Mouse (Mus musculus) MEL (cell line): Measurements from ENCODE around the gene Gm29797. TPM values are rescaled to one million over a fixed set of nuclear protein-coding genes. Genes with fewer than 3 reads are reported as not detected.

Experiments used
- DNase-seq: peaks from one replicate; pipeline ENCODE4 v3.0.0; 2011; ENCODE audit warnings: low read depth, low spot score
- H3K27ac ChIP-seq: 2 replicates; pipeline ENCODE4 v1.5.1; 2012; ENCODE audit warnings: low read depth, mild to moderate bottlenecking, control low read depth, low read length, moderate library complexity; ENCODE audit not compliant: control insufficient read depth
- H3K27me3 ChIP-seq, 2 experiments: fragments of 150-350 bp in 1 of 2; sonication (generic) in 1 of 2; 2 replicates each; pipeline ENCODE4 v1.6.1; 2012; ENCODE audit warnings: low read length in 2 of 2, mild to moderate bottlenecking in 2 of 2, improper control_type of control experiment in 1 of 2, moderate library complexity in 1 of 2; ENCODE audit not compliant: insufficient read depth in 2 of 2, control insufficient read depth in 1 of 2
- H3K36me3 ChIP-seq, 2 experiments: 2 replicates each; pipeline ENCODE4 v1.6.1; 2012 to 2014; ENCODE audit warnings: low read length in 2 of 2, improper control_type of control experiment in 1 of 2, inconsistent platforms in 1 of 2, mild to moderate bottlenecking in 1 of 2; ENCODE audit not compliant: insufficient read depth in 2 of 2, control insufficient read depth in 1 of 2
- H3K4me1 ChIP-seq, 2 experiments: fragments of 150-350 bp in 1 of 2; sonication (generic) in 1 of 2; 2 replicates each; pipeline ENCODE4 v1.6.1; 2012; ENCODE audit warnings: low read length in 2 of 2, improper control_type of control experiment in 1 of 2, mild to moderate bottlenecking in 1 of 2; ENCODE audit not compliant: insufficient read depth in 2 of 2, control insufficient read depth in 1 of 2
- H3K4me3 ChIP-seq, 2 experiments: fragments of 150-350 bp in 1 of 2; sonication (generic) in 1 of 2; 2 replicates each; pipeline ENCODE4 v1.5.1; 2012; ENCODE audit warnings: low read depth in 2 of 2, low read length in 2 of 2, mild to moderate bottlenecking in 2 of 2, moderate library complexity in 2 of 2, control low read depth in 1 of 2, improper control_type of control experiment in 1 of 2; ENCODE audit not compliant: control insufficient read depth in 1 of 2, insufficient read depth in 1 of 2
- H3K79me2 ChIP-seq: 2 replicates; pipeline ENCODE4 v1.6.1; 2012; ENCODE audit warnings: mild to moderate bottlenecking, low read length, moderate library complexity; ENCODE audit not compliant: control insufficient read depth, poor library complexity, insufficient read depth
- H3K9ac ChIP-seq: 2 replicates; pipeline ENCODE4 v1.6.1; 2012; ENCODE audit warnings: low read depth, mild to moderate bottlenecking, control low read depth, low read length, moderate library complexity; ENCODE audit not compliant: control insufficient read depth, poor library complexity, severe bottlenecking
- H3K9me3 ChIP-seq: fragments of 150-350 bp; sonication (generic); replicated peaks from 2 replicates; pipeline ENCODE4 v1.6.1; 2012; ENCODE audit warnings: mild to moderate bottlenecking, low read length, improper control_type of control experiment, moderate library complexity; ENCODE audit not compliant: insufficient read depth
- ETS1 ChIP-seq: IDR thresholded peaks from 2 replicates; pipeline ENCODE4 v1.6.1; 2012; ENCODE audit warnings: low read depth, mild to moderate bottlenecking, inconsistent platforms, low read length, improper control_type of control experiment, moderate library complexity
- GATA1 ChIP-seq: IDR thresholded peaks from 2 replicates; pipeline ENCODE4 v1.6.1; 2011; ENCODE audit warnings: low read depth, low read length, improper control_type of control experiment
- HCFC1 ChIP-seq: IDR thresholded peaks from 2 replicates; pipeline ENCODE4 v1.6.1; 2012; ENCODE audit warnings: low read depth, mild to moderate bottlenecking, inconsistent platforms, low read length, improper control_type of control experiment, moderate library complexity
- KAT2A ChIP-seq: conservative IDR thresholded peaks from 2 replicates; pipeline ENCODE4 v1.6.1; 2012; ENCODE audit warnings: low read depth, low read length, improper control_type of control experiment, inconsistent platforms
- MYC ChIP-seq: IDR thresholded peaks from 2 replicates; pipeline ENCODE4 v1.6.1; 2011; ENCODE audit warnings: low read depth, mild to moderate bottlenecking, low read length, improper control_type of control experiment, moderate library complexity
- NRF1 ChIP-seq: IDR thresholded peaks from 2 replicates; pipeline ENCODE4 v1.6.1; 2014; ENCODE audit warnings: low read depth, mild to moderate bottlenecking, inconsistent platforms, low read length, improper control_type of control experiment, moderate library complexity; ENCODE audit not compliant: poor library complexity, insufficient read depth, severe bottlenecking
- POLR2A ChIP-seq, 2 experiments: IDR thresholded peaks; 2 replicates each; pipeline ENCODE4 v1.6.1; 2011 to 2012; ENCODE audit warnings: low read length in 2 of 2, mild to moderate bottlenecking in 2 of 2, control low read depth in 1 of 2, improper control_type of control experiment in 1 of 2, low read depth in 1 of 2, moderate library complexity in 1 of 2; ENCODE audit not compliant: control insufficient read depth in 1 of 2, insufficient read depth in 1 of 2, poor library complexity in 1 of 2
- USF1 ChIP-seq: IDR thresholded peaks from 2 replicates; pipeline ENCODE4 v1.6.1; 2014; ENCODE audit warnings: low read depth, mild to moderate bottlenecking, inconsistent platforms, low read length, improper control_type of control experiment, moderate library complexity
- ZMIZ1 ChIP-seq: IDR thresholded peaks from 2 replicates; pipeline ENCODE4 v1.6.1; 2012; ENCODE audit warnings: low read depth, mild to moderate bottlenecking, inconsistent platforms, low read length, improper control_type of control experiment, moderate library complexity
- polyA plus RNA-seq, 2 experiments: library from polyadenylated mRNA; stranded (reverse) in 1 of 2; unstranded in 1 of 2; fragments of >175 nt in 1 of 2; fragments of >200 nt in 1 of 2; gene quantifications; 2 replicates each; pipeline versions ENCODE4 v1.2.1 to v1.2.4; 2012; ENCODE audit warnings: low replicate concordance in 2 of 2, low read depth in 1 of 2; ENCODE audit not compliant: insufficient read length in 2 of 2, insufficient read depth in 1 of 2, missing spikeins in 1 of 2
- total RNA-seq: library from RNA; depleted of rRNA; stranded (reverse); fragments of 300-350 nt; gene quantifications from 2 replicates; pipeline ENCODE4 v1.2.3, GENCODE M21; 2012

Gene Gm29797
- total and polyA plus RNA-seq, 3 experiments: not detected

- Histone ChIP-seq H3K4me1 (peaks cover 0 to 29% of the 10 kb centered on the region in 2 experiments; a peak in 3 of 4 replicates), H3K9ac (peak overlapping the region; percentile 93), H3K9me3 (no peaks in the 10 kb centered on the region), H3K4me3 (peak overlapping the region in 1 of 2 experiments; percentile 90; a peak in 1 of 4 replicates), H3K36me3 (peaks cover 0 to 22% of the 10 kb centered on the region in 2 experiments; a peak in 2 of 4 replicates), H3K27ac (no peak overlapping the region), H3K27me3 (no peaks in the 10 kb centered on the region), H3K79me2 (peaks cover 26% of the 10 kb centered on the region)
- DNase-seq: peak; percentile 32
- TF ChIP-seq POLR2A (IDR thresholded peaks at IDR 0.05; ENCODE audit: control insufficient read depth in 1 of 2, insufficient read depth in 1 of 2, low read depth in 1 of 2, low read length in 2 of 2, poor library complexity in 1 of 2) (no peak), MYC (no peak), ZMIZ1 (no peak), KAT2A (no peak), NRF1 (no peak), USF1 (no peak), GATA1 (no peak)
Observed at GRCm38 (mm10) chr2:181694581-181694980, 37.7 kb downstream of the Gm29797 start.

- H3K27me3 ChIP-seq: no peaks in the 10 kb centered on the region
- peaks cover 0 to 29% of the 10 kb centered on the region in 2 experiments; a peak in 3 of 4 replicates for H3K4me1 ChIP-seq
- no peak for TF ChIP-seq ETS1
Observed at GRCm38 (mm10) chr2:181695776-181696175, 38.9 kb downstream of the Gm29797 start.

DNA sequence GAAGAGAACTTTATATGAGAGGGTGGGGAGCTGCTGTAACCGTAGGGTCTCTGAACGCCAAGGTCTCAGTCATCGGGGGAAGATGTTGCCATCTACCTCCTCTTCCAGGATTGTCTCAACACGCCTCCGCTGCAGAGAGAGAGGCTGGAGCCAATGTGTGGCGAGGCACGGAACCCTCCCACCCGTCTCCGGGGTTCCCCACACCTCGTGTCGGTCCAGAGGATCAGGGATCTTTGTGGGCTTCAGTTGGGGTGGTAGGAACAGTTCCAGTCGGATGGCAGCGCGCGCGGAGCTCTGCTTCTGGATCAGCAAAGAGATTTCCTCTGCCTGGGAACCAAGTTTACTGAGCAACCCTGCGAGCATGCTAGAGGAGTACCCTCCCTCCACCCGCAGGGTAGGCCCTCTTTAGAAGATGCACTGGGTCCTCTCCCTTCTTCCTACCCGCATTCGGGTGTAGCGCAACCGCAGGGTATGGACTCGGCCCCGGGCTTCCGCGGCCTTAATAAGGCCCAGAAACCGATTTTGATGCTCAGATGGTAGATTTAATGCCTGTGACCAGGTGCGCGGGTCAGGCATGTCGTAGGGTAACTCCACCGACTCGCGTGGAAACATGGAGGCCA, 40.1 kb downstream of the Gm29797 start:
- Histone ChIP-seq H3K4me1 (peaks cover 0 to 19% of the 10 kb centered on the region in 2 experiments; a peak in 3 of 4 replicates), H3K4me3 (no peak overlapping the region), H3K36me3 (peaks cover 0 to 10% of the 10 kb centered on the region in 2 experiments; a peak in 2 of 4 replicates), H3K9me3 (no peaks in the 10 kb centered on the region), H3K9ac (no peak overlapping the region)
- no peak for TF ChIP-seq HCFC1
- TF ChIP-seq, all 39 proteins: peak for 0
- Histone ChIP-seq H3K27me3 (no peaks in the 10 kb centered on the region), H3K79me2 (peaks cover 14% of the 10 kb centered on the region), H3K27ac (no peak overlapping the region)
- DNase-seq: no peak

More at GRCm38 (mm10) chr2:181695776-181696175, 38.9 kb downstream of the Gm29797 start:
- no peak for DNase-seq
- H3K9ac ChIP-seq: no peak overlapping the region
- no peak overlapping the region for H3K27ac ChIP-seq
- H3K79me2 ChIP-seq: peaks cover 21% of the 10 kb centered on the region
- peaks cover 0 to 18% of the 10 kb centered on the region in 2 experiments; a peak in 2 of 4 replicates for H3K36me3 ChIP-seq
- H3K4me3 ChIP-seq: no peak overlapping the region
- no peaks in the 10 kb centered on the region for H3K9me3 ChIP-seq
